Mouse (Mus musculus) adrenal gland, postnatal 0 days (tissue): Measurements from ENCODE around the gene Gm28778. TPM values are rescaled to one million over a fixed set of nuclear protein-coding genes. Genes with fewer than 3 reads are reported as not detected.

Experiments used
- polyA plus RNA-seq: library from polyadenylated mRNA; unstranded; fragments of >200 nt; fragmentation: Nextera tagmentation; extraction: Ambion mirVana; gene quantifications from 2 replicates; pipeline ENCODE4 v1.2.1, GENCODE M21; 2015

The Gm28778 gene
- 0.36 TPM in 1 of 2 replicates, not detected in the other for polyA plus RNA-seq

GRCm38 (mm10) chr1:53296581-53297383 is at the start of gene Gm28778, which contains the start of the genes Pms1 and Ormdl1:
Gm28778 (plus strand) TSS chr1:53297111.
Pms1 (minus strand) TSS chr1:53297018.
Ormdl1 (plus strand) TSS chr1:53297095.

GRCm38 (mm10) chr1:53312989-53313967 is 16.4 kb downstream of the Gm28778 start, which contains the start of gene Osgepl1:
Osgepl1 (plus strand) TSS chr1:53313624.

GRCm38 (mm10) chr1:53352327-53353261 is 55.7 kb downstream of the Gm28778 start, which contains the start of the genes Asdurf, Gm28551 and Asnsd1:
Asdurf (minus strand) TSS chr1:53352619.
Gm28551 (minus strand) TSS chr1:53352667.
Asnsd1 (minus strand) TSS chr1:53352752.

Other genes with a start within 250 kb of the Gm28778 start
- gene Mstn, start 235.5 kb upstream of the Gm28778 start, polyA plus RNA-seq, result not detected in 2 replicates
- gene 1700019A02Rik, start 109.5 kb upstream of the Gm28778 start, polyA plus RNA-seq, result not detected in 2 replicates
- 7.9 and 9.1 TPM in 2 replicates for gene Pms1, start 93 bp upstream of the Gm28778 start, polyA plus RNA-seq
- 51.7 and 55.7 TPM in 2 replicates for gene Ormdl1, start within 50 bp of the Gm28778 start, polyA plus RNA-seq
- gene Osgepl1, start 16.5 kb downstream of the Gm28778 start, polyA plus RNA-seq, result 58.3 and 59.3 TPM in 2 replicates
- 6.7 and 7.1 TPM in 2 replicates for gene Asdurf, start 55.5 kb downstream of the Gm28778 start, polyA plus RNA-seq
- gene Gm28551, start 55.6 kb downstream of the Gm28778 start, polyA plus RNA-seq, result 0.49 and 0.58 TPM in 2 replicates
- gene Asnsd1, start 55.6 kb downstream of the Gm28778 start, polyA plus RNA-seq, result 61.3 and 61.9 TPM in 2 replicates